Mouse (Mus musculus) limb, embryonic 14.5 days (tissue): ENCODE results near the gene Ehd2. TPM values are rescaled to one million over a fixed set of nuclear protein-coding genes. Genes with fewer than 3 reads are reported as not detected.

Source experiments
- ATAC-seq: fragments of 200-750 bp; cut with Nextera tagmentation; 2 replicates; pipeline ENCODE4 v1.8.0; 2017; ENCODE audit warnings: low read depth, moderate number of reproducible peaks, moderate TSS enrichment; ENCODE audit not compliant: low FRiP score
- DNase-seq: peaks from one replicate; pipeline ENCODE4 v3.0.0-alpha.2; 2015; ENCODE audit warnings: low spot score
- H3K27ac ChIP-seq: fragments of 300-500 bp; sonication (generic); replicated peaks from 2 replicates; pipeline ENCODE4 v1.5.1; 2014; ENCODE audit warnings: low read depth, mild to moderate bottlenecking, low read length, moderate library complexity, mixed read lengths
- H3K27me3 ChIP-seq: fragments of 300-500 bp; sonication (generic); 2 replicates; pipeline ENCODE4 v1.6.1; 2014; ENCODE audit warnings: low read length, mixed read lengths; ENCODE audit not compliant: control insufficient read depth, insufficient read depth
- H3K36me3 ChIP-seq: fragments of 300-500 bp; sonication (generic); 2 replicates; pipeline ENCODE4 v1.6.1; 2014; ENCODE audit warnings: mild to moderate bottlenecking, low read length, moderate library complexity, mixed read lengths; ENCODE audit not compliant: control insufficient read depth, insufficient read depth
- H3K4me1 ChIP-seq: fragments of 300-500 bp; sonication (generic); 2 replicates; pipeline ENCODE4 v1.6.1; 2014; ENCODE audit warnings: antibody characterized with exemption, low read length, mixed read lengths; ENCODE audit not compliant: control insufficient read depth, insufficient read depth
- H3K4me2 ChIP-seq: fragments of 300-500 bp; sonication (generic); replicated peaks from 2 replicates; pipeline ENCODE4 v1.6.1; 2014; ENCODE audit warnings: low read depth, mild to moderate bottlenecking, low read length, moderate library complexity; ENCODE audit not compliant: severe bottlenecking
- H3K4me3 ChIP-seq: fragments of 300-500 bp; sonication (generic); replicated peaks from 2 replicates; pipeline ENCODE4 v1.5.1; 2014; ENCODE audit warnings: low read length
- H3K9ac ChIP-seq: fragments of 300-500 bp; sonication (generic); 2 replicates; pipeline ENCODE4 v1.6.1; 2014; ENCODE audit warnings: mild to moderate bottlenecking, low read depth, low read length, moderate library complexity; ENCODE audit not compliant: severe bottlenecking
- H3K9me3 ChIP-seq: fragments of 300-500 bp; sonication (generic); 2 replicates; pipeline ENCODE4 v1.6.1; 2016; ENCODE audit warnings: low read length; ENCODE audit not compliant: control insufficient read depth
- POLR2A ChIP-seq: fragments of 200-500 bp; IDR thresholded peaks from 2 replicates; pipeline ENCODE4 v1.8.0; 2012; ENCODE audit warnings: inconsistent platforms, mild to moderate bottlenecking, moderate library complexity, borderline replicate concordance; ENCODE audit not compliant: insufficient read depth, insufficient read length; ENCODE audit errors: extremely low read depth
- WGBS: fragments of 180-500 bp; shearing (Covaris S2); extraction: QIAGEN DNeasy Blood & Tissue Kit; methylation state at CpG from one replicate; pipeline ENCODE4 v1.1.7; 2014; 5-methylcytosine and 5-hydroxymethylcytosine counted together
- polyA plus RNA-seq, 2 experiments: library from polyadenylated mRNA; depleted of rRNA in 1 of 2; stranded (reverse) in 1 of 2; unstranded in 1 of 2; fragments of >200 nt; fragmentation: Nextera tagmentation in 1 of 2; extraction: Ambion mirVana in 1 of 2; gene quantifications; 2 replicates each; pipeline versions ENCODE4 v1.2.1 to v1.2.3; 2012 to 2014

The Ehd2 gene
- polyA plus RNA-seq, 2 experiments, result 47.6 to 49.3 TPM

- Histone ChIP-seq H3K4me3 (no peak overlapping the region), H3K36me3 (peaks cover 14% of the 10 kb centered on the region), H3K9ac (no peak overlapping the region), H3K4me1 (no peaks in the 10 kb centered on the region), H3K4me2 (no peak overlapping the region), H3K9me3 (no peaks in the 10 kb centered on the region), H3K27ac (no peak overlapping the region), H3K27me3 (no peaks in the 10 kb centered on the region)
- no peak for DNase-seq
- TF ChIP-seq POLR2A, result no peak
- no peak for ATAC-seq
- WGBS, result 81% methylated on average over 4 of the region's 4 CpGs
These were observed 35.7 kb upstream of the Ehd2 start for GRCm38 (mm10) chr7:16003032-16003431.

DNA sequence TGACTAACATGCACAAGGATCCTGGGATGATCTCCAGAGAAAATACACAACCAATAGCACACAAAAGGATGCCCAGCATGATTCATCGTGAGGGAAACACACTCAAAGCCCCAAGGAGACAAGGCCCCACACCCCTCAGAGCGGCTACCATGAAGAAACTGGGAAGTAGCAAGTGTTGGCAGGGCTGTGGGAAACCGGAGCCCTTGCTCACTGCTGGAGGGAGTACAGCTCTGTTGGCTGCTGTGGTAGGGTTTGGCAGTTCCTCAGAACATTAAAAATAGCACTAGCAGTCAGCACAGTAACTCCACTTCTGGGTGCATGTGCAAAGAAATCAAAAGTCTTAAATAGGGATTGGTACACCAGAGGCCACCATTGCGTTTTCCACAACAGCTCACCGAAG lies 34.8 kb upstream of the Ehd2 start:
- DNase-seq, result peak; percentile 28
- Histone ChIP-seq H3K9ac (no peak overlapping the region), H3K4me2 (no peak overlapping the region), H3K27me3 (no peaks in the 10 kb centered on the region), H3K27ac (no peak overlapping the region), H3K36me3 (peaks cover 19% of the 10 kb centered on the region), H3K4me3 (no peak overlapping the region), H3K4me1 (no peaks in the 10 kb centered on the region), H3K9me3 (no peaks in the 10 kb centered on the region)
- 94% methylated on average over 5 of the region's 5 CpGs for WGBS
- ATAC-seq, result no peak
- TF ChIP-seq POLR2A, result no peak

DNA sequence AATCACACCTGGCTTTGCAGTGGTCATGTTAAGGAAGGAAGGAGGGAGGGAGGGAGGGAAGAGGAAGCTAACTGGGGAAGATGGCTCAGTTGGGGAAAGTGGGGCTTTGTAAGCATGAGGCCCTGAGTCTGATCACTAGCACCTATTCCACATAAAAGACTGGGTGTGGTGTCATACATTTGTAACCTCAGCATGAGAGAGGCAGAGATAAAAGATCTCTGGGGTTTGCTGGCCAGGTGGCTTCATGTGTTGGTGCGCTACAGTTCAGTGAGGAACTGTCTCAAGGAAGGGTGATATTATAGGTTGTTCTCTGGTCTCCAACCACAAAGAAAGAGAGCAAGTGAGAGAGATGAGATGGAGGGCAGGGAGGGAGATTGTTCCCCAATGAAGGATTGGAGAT lies 34.3 kb upstream of the Ehd2 start:
- 100% methylated on average over 1 of the region's 1 CpGs for WGBS
- DNase-seq (no peak), ATAC-seq (no peak)
- H3K27me3 ChIP-seq, result no peaks in the 10 kb centered on the region
- no peaks in the 10 kb centered on the region for H3K9me3 ChIP-seq
- H3K4me3 ChIP-seq, result no peak overlapping the region
- H3K4me1 ChIP-seq, result no peaks in the 10 kb centered on the region
- peaks cover 23% of the 10 kb centered on the region for H3K36me3 ChIP-seq
- H3K9ac ChIP-seq, result no peak overlapping the region
- no peak for TF ChIP-seq POLR2A
- H3K27ac ChIP-seq, result no peak overlapping the region
- no peak overlapping the region for H3K4me2 ChIP-seq

GRCm38 (mm10) chr7:15993789-15994188 lies 26.4 kb upstream of the Ehd2 start:
- Histone ChIP-seq H3K4me2 (no peak overlapping the region), H3K4me1 (no peaks in the 10 kb centered on the region)
- WGBS, result 94% methylated on average over 4 of the region's 4 CpGs

GRCm38 (mm10) chr7:15993152-15993551 lies 25.8 kb upstream of the Ehd2 start:
- no peak for DNase-seq
- no peak overlapping the region for H3K27ac ChIP-seq
- H3K9ac ChIP-seq, result no peak overlapping the region
- peaks cover 80% of the 10 kb centered on the region for H3K36me3 ChIP-seq
- WGBS, result 67% methylated on average over 3 of the region's 3 CpGs
- ATAC-seq, result no peak
- H3K4me1 ChIP-seq, result no peaks in the 10 kb centered on the region
- no peaks in the 10 kb centered on the region for H3K27me3 ChIP-seq
- H3K4me3 ChIP-seq, result no peak overlapping the region
- H3K9me3 ChIP-seq, result no peaks in the 10 kb centered on the region
- H3K4me2 ChIP-seq, result no peak overlapping the region
- no peak for TF ChIP-seq POLR2A

More at GRCm38 (mm10) chr7:15993789-15994188, 26.4 kb upstream of the Ehd2 start:
- Histone ChIP-seq H3K9me3 (no peaks in the 10 kb centered on the region), H3K27me3 (no peaks in the 10 kb centered on the region), H3K36me3 (peaks cover 74% of the 10 kb centered on the region), H3K9ac (no peak overlapping the region), H3K4me3 (no peak overlapping the region), H3K27ac (no peak overlapping the region)
- ATAC-seq (no peak), DNase-seq (no peak)
- TF ChIP-seq POLR2A, result no peak

GRCm38 (mm10) chr7:15991764-15992163 lies 24.4 kb upstream of the Ehd2 start:
- Histone ChIP-seq H3K9me3 (no peaks in the 10 kb centered on the region), H3K27me3 (no peaks in the 10 kb centered on the region), H3K4me3 (no peak overlapping the region), H3K36me3 (peaks cover 80% of the 10 kb centered on the region), H3K4me2 (no peak overlapping the region), H3K4me1 (no peaks in the 10 kb centered on the region), H3K9ac (no peak overlapping the region), H3K27ac (no peak overlapping the region)
- DNase-seq, result no peak
- no peak for ATAC-seq
- no peak for TF ChIP-seq POLR2A
- WGBS, result 91% methylated on average over 3 of the region's 3 CpGs
